Mouse (Mus musculus) frontal cortex, adult (tissue): Measurements from ENCODE around the gene Gm49673.
"Not testable (repeated sequence)": the region's sequence is repeated elsewhere in the genome, so short reads cannot be mapped to it uniquely, and the experiment has no call there.

ENCODE experiments used
- ATAC-seq: cut with Nextera tagmentation; 2 replicates; pipeline ENCODE4 v1.9.2; 2017; ENCODE audit warnings: mild to moderate bottlenecking, moderate library complexity, mixed read lengths; ENCODE audit not compliant: low TSS enrichment

Gene Gm49673

GRCm38 (mm10) chr17:8039916-8040635 is 107.5 kb downstream of the Gm49673 start:
- not testable (repeated sequence) for ATAC-seq

GRCm38 (mm10) chr17:8036976-8037375 is 110.6 kb downstream of the Gm49673 start:
- not testable (repeated sequence) for ATAC-seq
